Mouse (Mus musculus) intestine, embryonic 15.5 days (tissue): ENCODE results near the gene Mpeg1. TPM values are rescaled to one million over a fixed set of nuclear protein-coding genes. Genes with fewer than 3 reads are reported as not detected.
A peak's percentile ranks its signal among the peaks of the same experiment; 100 is the strongest.

Experiments
- ATAC-seq: fragments of 200-750 bp; cut with Nextera tagmentation; 2 replicates; pipeline ENCODE4 v1.8.0; 2017; ENCODE audit warnings: moderate TSS enrichment, moderate library complexity
- H3K27ac ChIP-seq: fragments of 300-500 bp; sonication (generic); 2 replicates; pipeline ENCODE4 v1.5.1; 2015; ENCODE audit warnings: mild to moderate bottlenecking, inconsistent platforms
- H3K27me3 ChIP-seq: fragments of 300-500 bp; sonication (generic); replicated peaks from 2 replicates; pipeline ENCODE4 v1.6.1; 2015; ENCODE audit warnings: inconsistent platforms
- H3K36me3 ChIP-seq: fragments of 300-500 bp; sonication (generic); 2 replicates; pipeline ENCODE4 v1.6.1; 2015; ENCODE audit warnings: inconsistent platforms
- H3K4me1 ChIP-seq: fragments of 300-500 bp; sonication (generic); replicated peaks from 2 replicates; pipeline ENCODE4 v1.6.1; 2015; ENCODE audit warnings: inconsistent platforms
- H3K4me2 ChIP-seq: fragments of 300-500 bp; sonication (generic); replicated peaks from 2 replicates; pipeline ENCODE4 v1.6.1; 2015; ENCODE audit warnings: mild to moderate bottlenecking, inconsistent platforms
- H3K4me3 ChIP-seq: fragments of 300-500 bp; sonication (generic); replicated peaks from 2 replicates; pipeline ENCODE4 v1.5.1; 2015; ENCODE audit warnings: inconsistent platforms
- H3K9ac ChIP-seq: fragments of 300-500 bp; sonication (generic); 2 replicates; pipeline ENCODE4 v1.6.1; 2015; ENCODE audit warnings: inconsistent platforms
- H3K9me3 ChIP-seq: fragments of 300-500 bp; sonication (generic); 2 replicates; pipeline ENCODE4 v1.6.1; 2016; ENCODE audit warnings: inconsistent platforms
- WGBS: fragments of 180-500 bp; shearing (Covaris S2); methylation state at CpG from one replicate; pipeline ENCODE4 v1.1.7; 2015; 5-methylcytosine and 5-hydroxymethylcytosine counted together
- polyA plus RNA-seq: library from polyadenylated mRNA; unstranded; fragments of >200 nt; fragmentation: Nextera tagmentation; extraction: Ambion mirVana; gene quantifications from 2 replicates; pipeline ENCODE4 v1.2.1, GENCODE M21; 2015

Gene Mpeg1
- 0.88 and 0.98 TPM in 2 replicates for polyA plus RNA-seq

DNA sequence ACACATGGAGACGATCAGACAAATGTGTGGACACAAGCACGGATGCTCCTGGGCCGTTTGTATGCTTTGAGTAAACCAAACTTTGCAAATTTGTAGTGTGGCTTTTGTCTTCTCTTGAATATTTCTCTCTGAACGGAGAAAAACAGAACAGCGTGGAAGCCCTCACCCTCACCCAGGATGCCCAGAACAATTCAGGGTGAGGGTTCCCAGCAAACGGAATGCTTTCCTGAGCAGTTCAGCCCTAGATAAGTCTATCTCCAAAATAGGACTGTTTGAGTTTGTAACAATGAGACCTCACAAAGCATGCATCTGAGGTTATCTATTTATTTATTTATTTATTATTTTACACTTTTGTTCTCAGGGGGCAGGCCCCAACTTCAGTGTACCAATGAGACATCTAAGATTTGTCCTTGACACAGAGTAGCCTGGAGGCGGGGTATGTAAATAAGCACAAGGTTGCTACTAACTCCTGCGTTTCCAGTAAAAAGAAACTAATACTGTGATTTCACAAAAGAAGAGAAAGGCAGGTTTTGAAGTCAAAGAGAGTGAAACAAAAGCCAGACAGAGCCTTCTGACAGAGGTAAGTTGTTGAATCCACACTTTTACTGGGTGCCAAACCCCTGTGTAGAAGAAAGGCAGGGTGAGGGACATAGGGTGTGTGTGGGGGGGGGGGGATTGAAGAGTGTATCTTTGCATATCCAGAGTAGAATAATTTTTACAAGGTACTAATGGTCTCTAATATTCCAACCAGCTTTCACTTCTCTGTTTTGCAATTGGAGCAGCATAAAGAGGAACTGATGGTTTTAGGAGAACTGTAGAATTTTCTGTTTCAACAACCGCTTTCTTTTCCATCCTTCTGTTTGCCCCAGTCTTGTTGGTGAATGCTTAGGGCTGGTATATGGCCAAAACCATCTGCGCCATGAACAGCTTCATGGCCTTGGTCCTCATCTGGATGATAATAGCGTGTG is at the start of gene Mpeg1:
Gene Mpeg1 (plus strand): TSS at position 498 of the 968 bp plus-strand sequence.
- H3K4me3 ChIP-seq = no peak within 1 kb of the TSS
- no peaks in the 10 kb centered on the region for H3K27me3 ChIP-seq
- WGBS = 70% methylated on average over 11 of the region's 11 CpGs
- no peak within 1 kb of the TSS for H3K4me2 ChIP-seq
- no peaks in the 10 kb centered on the region for H3K4me1 ChIP-seq
- H3K36me3 ChIP-seq = no peaks in the 10 kb centered on the region
- no peaks in the 10 kb centered on the region for H3K9me3 ChIP-seq
- no peak within 1 kb of the TSS for H3K9ac ChIP-seq
- H3K27ac ChIP-seq = no peak within 1 kb of the TSS
- ATAC-seq = no peak

DNA sequence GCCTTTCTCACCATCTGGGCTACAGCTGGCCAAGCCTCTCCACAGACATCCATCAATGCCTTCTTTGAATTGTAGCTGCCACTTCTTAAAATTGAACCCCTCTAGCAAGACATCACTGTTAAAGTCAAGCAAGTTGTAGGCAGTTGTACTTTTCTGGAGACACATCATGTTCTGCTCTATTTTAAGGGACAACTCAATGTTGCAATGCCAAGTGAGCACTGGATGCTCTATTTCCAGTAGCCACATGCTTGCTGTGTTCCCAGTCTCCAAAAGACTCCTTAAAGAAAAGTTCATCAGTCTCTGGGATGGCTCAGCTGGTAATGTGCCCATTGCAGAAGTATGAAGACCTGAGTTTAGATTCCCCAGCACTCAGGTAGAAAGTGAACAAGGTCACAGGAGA is 46.8 kb upstream of the Mpeg1 start:
- Histone ChIP-seq H3K4me1 (no peaks in the 10 kb centered on the region), H3K36me3 (no peaks in the 10 kb centered on the region), H3K4me3 (no peak overlapping the region), H3K4me2 (no peak overlapping the region), H3K9me3 (no peaks in the 10 kb centered on the region), H3K9ac (no peak overlapping the region), H3K27me3 (no peaks in the 10 kb centered on the region), H3K27ac (no peak overlapping the region)
- no peak for ATAC-seq

DNA sequence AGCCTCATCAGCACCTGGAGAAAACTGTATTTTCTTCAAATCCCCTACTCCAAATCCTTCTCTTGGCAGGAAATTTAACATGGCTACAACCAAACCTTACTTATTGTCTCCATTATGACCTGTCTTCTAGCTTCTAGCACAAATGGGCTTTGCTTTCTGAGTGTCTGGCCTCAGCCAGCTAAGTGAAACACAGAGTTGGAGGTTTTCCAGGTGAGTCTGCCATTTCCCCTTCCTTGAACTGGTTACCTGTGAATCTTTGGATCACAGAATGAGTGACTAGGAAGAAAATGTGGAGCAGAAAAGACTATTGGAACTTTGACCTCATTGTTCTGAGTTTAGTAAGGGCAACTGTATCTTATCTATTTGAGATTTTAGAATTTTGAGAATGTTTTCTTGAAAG is 43.2 kb upstream of the Mpeg1 start, which contains the start of gene Olfr1441:
Gene Olfr1441 (plus strand): TSS at position 73 of the 400 bp plus-strand sequence.
- ATAC-seq = no peak
- H3K4me2 ChIP-seq = no peak within 1 kb of the TSS

DNA sequence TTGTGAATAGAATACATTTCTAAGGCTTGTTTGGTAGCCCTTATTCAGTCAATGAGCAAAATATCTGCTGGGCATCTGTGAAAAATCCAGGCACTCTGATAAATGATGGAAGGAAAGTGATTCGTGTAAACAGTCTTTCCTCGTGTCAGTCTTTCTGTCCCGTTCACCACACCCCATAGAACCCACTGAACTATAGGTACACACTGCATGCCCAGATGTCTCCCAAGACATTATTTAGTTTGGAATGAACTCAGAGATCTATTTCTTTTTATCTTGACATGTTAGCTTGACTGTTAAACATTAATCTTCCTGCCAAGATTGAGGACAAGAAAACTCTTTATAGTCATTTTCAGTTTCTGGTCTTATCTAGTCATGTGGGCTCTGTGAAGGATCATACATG is 42.3 kb upstream of the Mpeg1 start:
- H3K4me3 ChIP-seq = no peak overlapping the region
- no peak overlapping the region for H3K4me2 ChIP-seq
- H3K9me3 ChIP-seq = no peaks in the 10 kb centered on the region
- no peak overlapping the region for H3K27ac ChIP-seq
- H3K9ac ChIP-seq = no peak overlapping the region
- WGBS = 26% methylated on average over 3 of the region's 3 CpGs
- no peaks in the 10 kb centered on the region for H3K4me1 ChIP-seq
- peak; percentile 58; the same call in 1 of the 2 replicates for ATAC-seq
- H3K27me3 ChIP-seq = no peaks in the 10 kb centered on the region
- H3K36me3 ChIP-seq = no peaks in the 10 kb centered on the region

More for the DNA sequence above, 43.2 kb upstream of the Mpeg1 start, which contains the start of gene Olfr1441:
- H3K27me3 ChIP-seq = no peaks in the 10 kb centered on the region
- no peak within 1 kb of the TSS for H3K4me3 ChIP-seq
- no peaks in the 10 kb centered on the region for H3K36me3 ChIP-seq
- H3K9ac ChIP-seq = no peak within 1 kb of the TSS
- H3K4me1 ChIP-seq = no peaks in the 10 kb centered on the region
- no peaks in the 10 kb centered on the region for H3K9me3 ChIP-seq
- no peak within 1 kb of the TSS for H3K27ac ChIP-seq

DNA sequence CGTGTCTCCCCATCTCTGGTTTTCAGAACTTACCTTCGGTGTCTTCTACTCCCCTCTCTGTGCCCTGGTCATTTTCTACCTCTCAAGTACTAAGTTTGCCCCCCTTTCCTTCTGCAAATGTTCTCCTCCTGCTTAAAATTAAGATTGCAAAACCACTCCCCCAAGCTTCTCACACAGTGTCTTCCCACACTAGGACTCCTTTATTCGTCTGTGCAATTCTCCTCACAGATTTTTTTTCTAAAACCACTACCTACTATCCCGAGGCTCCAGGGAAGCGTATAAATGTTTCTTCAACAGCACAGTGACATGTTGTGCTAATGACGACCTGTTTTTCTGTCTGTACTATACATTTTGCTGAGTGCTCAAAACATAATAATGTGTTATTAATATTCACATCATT is 40.0 kb upstream of the Mpeg1 start:
- H3K4me1 ChIP-seq = no peaks in the 10 kb centered on the region
- WGBS = 69% methylated on average over 6 of the region's 6 CpGs
- no peaks in the 10 kb centered on the region for H3K9me3 ChIP-seq
- no peak overlapping the region for H3K9ac ChIP-seq
- H3K4me3 ChIP-seq = no peak overlapping the region
- H3K36me3 ChIP-seq = no peaks in the 10 kb centered on the region
- no peak overlapping the region for H3K27ac ChIP-seq
- H3K4me2 ChIP-seq = no peak overlapping the region
- ATAC-seq = no peak
- H3K27me3 ChIP-seq = no peaks in the 10 kb centered on the region

DNA sequence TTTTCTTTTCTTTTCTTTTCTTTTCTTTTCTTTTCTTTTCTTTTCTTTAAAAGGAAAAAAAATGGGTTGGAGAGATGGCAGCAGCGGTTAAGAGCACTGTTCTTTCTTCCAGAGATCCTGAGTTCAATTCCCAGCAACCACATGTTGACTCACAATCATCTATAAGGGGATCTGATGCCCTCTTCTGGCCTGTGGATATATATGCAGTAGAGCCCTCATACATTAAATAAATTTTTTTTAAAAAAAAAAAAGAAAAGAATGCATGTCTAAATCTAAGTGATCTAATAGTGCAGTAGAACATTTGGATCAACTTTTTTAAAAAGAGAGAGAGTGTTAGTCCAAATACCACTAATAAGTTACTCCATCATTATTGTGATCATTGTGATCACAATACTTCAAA is 38.9 kb upstream of the Mpeg1 start:
- no peak overlapping the region for H3K4me2 ChIP-seq
- H3K36me3 ChIP-seq = no peaks in the 10 kb centered on the region
- no peaks in the 10 kb centered on the region for H3K4me1 ChIP-seq
- no peak overlapping the region for H3K4me3 ChIP-seq
- no peaks in the 10 kb centered on the region for H3K27me3 ChIP-seq
- no peak for ATAC-seq
- WGBS = 84% methylated on average over 1 of the region's 1 CpGs
- no peak overlapping the region for H3K27ac ChIP-seq
- no peak overlapping the region for H3K9ac ChIP-seq
- no peaks in the 10 kb centered on the region for H3K9me3 ChIP-seq

DNA sequence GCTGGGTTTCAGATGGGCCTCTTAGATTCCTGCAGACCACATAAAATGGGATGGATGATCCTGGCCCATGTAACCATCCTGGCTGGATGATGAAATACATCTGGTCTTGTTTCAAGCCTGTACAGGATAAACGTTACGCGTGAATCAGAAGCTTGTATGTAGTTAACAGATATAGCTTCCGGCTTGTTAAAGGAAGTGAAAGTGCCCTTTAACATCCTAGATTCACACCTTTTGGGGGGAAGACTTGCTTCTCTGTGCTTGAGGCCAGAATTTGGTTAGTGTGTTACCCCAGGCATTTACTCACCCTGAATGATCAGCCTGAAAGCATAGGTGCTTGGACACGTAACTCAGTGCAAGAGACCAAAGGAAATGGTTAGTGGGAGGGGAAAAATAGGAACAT is 33.5 kb upstream of the Mpeg1 start:
- no peak overlapping the region for H3K4me2 ChIP-seq
- H3K27me3 ChIP-seq = no peaks in the 10 kb centered on the region
- no peaks in the 10 kb centered on the region for H3K4me1 ChIP-seq
- no peaks in the 10 kb centered on the region for H3K36me3 ChIP-seq
- H3K9ac ChIP-seq = no peak overlapping the region
- no peak overlapping the region for H3K4me3 ChIP-seq
- ATAC-seq = no peak
- WGBS = 73% methylated on average over 5 of the region's 5 CpGs
- no peaks in the 10 kb centered on the region for H3K9me3 ChIP-seq
- H3K27ac ChIP-seq = no peak overlapping the region

DNA sequence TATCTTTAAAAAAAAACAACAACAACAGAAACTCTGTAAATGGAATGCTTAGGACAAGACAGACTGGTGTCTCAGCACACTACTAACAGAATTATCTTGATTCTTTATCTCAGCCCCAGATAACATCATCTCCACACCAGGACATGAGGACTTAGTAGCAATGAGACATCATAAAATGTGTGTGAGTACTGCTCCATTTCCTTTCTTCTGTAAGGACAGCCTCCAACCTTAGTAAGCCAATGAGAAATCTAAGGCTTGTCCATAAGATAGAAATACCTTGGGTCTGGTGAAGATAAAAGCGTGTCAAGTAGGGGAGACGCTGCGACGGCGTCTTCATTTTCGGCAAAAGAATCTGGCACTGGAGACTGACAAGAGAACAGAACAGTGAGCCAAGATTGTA is 33.0 kb upstream of the Mpeg1 start, which contains the start of gene Pfpl:
Gene Pfpl (plus strand): TSS at position 301 of the 400 bp plus-strand sequence.
- H3K4me1 ChIP-seq = no peaks in the 10 kb centered on the region
- H3K9me3 ChIP-seq = no peaks in the 10 kb centered on the region
- H3K9ac ChIP-seq = no peak within 1 kb of the TSS
- H3K36me3 ChIP-seq = no peaks in the 10 kb centered on the region
- no peak within 1 kb of the TSS for H3K4me3 ChIP-seq
- H3K27ac ChIP-seq = no peak within 1 kb of the TSS
- H3K4me2 ChIP-seq = no peak within 1 kb of the TSS
- 96% methylated on average over 6 of the region's 6 CpGs for WGBS
- ATAC-seq = no peak
- no peaks in the 10 kb centered on the region for H3K27me3 ChIP-seq

DNA sequence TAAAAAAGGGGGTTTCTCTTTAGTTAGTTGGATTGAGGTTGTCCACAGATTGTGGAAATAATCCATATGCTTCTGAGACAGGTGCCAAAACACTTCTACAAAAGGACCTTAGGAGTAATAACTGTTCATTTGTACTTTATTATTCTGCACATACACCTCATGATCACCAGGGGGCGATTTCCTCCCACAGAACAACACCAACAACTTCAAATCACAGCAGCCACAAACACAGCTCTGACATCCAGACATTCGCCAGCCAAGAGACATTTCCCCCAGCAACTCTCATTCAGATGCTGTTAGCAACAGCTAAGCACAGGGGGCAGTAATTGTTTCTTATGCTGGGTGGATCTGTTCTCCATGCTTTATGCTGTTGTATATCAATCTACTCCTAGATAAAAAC is 27.5 kb upstream of the Mpeg1 start:
- Histone ChIP-seq H3K27me3 (no peaks in the 10 kb centered on the region), H3K27ac (no peak overlapping the region), H3K4me3 (no peak overlapping the region), H3K4me1 (no peaks in the 10 kb centered on the region), H3K9ac (no peak overlapping the region), H3K36me3 (no peaks in the 10 kb centered on the region), H3K4me2 (no peak overlapping the region), H3K9me3 (no peaks in the 10 kb centered on the region)
- 14% methylated on average over 2 of the region's 2 CpGs for WGBS
- ATAC-seq = peak; percentile 34; the same call in 1 of the 2 replicates

DNA sequence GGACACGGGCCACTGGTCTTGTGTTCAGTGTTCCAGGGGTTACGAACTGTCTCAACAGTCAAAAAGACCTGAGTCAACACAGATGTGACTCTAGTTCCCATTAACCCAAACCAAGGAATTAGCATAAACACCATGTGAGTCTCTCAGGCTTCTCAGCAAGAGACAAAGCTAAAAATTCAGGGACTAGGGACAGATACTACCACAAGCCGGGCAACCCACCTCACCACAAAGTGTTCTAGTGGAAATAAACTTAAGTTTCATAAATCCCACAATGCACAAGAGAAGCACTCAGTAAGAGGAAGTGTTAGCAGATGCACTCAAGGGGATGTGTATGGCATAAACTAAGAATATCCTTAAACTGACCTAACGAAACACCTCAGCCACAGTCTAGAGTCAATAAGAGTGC is 25.6 kb upstream of the Mpeg1 start:
- no peaks in the 10 kb centered on the region for H3K36me3 ChIP-seq
- no peaks in the 10 kb centered on the region for H3K4me1 ChIP-seq
- no peak for ATAC-seq
- no peaks in the 10 kb centered on the region for H3K27me3 ChIP-seq
- H3K9ac ChIP-seq = no peak overlapping the region
- no peak overlapping the region for H3K4me3 ChIP-seq
- H3K9me3 ChIP-seq = no peaks in the 10 kb centered on the region
- H3K27ac ChIP-seq = no peak overlapping the region
- WGBS = 83% methylated on average over 4 of the region's 4 CpGs
- H3K4me2 ChIP-seq = no peak overlapping the region

DNA sequence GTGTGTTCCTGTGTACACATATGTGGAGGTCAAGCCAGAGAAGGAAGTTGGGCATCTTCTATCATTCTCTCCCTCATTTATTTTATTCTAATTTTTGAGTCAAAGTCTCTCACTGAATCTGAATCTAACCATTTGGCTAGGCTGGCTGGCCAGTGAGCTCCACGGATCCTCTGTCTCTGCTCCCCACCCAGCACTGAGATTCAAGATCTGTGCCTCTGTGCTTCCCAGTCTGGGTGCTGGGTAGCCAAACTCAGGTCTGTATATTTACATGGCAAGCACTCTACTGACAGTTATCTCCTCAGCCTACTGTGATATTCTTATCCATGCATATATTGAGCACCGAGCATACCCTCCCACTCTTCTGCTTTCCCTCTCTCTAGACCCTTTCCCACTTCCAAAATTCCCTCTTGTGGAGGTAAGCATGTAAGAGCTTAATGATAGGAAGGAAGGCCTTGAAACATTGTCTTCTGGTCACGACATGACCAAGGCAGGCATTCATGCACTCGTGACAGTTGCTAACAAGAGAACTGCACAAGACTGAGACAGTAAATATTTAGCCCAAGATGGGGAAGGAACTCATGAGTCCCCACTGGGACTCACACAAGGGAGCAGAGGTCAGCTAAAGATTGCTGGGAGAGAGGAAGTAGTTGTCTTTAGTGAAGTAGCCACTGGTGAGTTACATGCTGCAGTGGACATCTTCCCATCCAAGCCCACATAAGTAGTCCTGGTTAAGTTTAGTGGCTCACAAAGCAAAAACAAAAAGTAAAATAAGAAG is 24.6 kb upstream of the Mpeg1 start:
- no peaks in the 10 kb centered on the region for H3K36me3 ChIP-seq
- H3K4me2 ChIP-seq = no peak overlapping the region
- no peaks in the 10 kb centered on the region for H3K27me3 ChIP-seq
- no peak overlapping the region for H3K4me3 ChIP-seq
- peaks cover 4% of the 10 kb centered on the region; the same call in 1 of the 2 replicates for H3K4me1 ChIP-seq
- H3K27ac ChIP-seq = no peak overlapping the region
- 79% methylated on average over 4 of the region's 4 CpGs for WGBS
- no peaks in the 10 kb centered on the region for H3K9me3 ChIP-seq
- H3K9ac ChIP-seq = no peak overlapping the region
- no peak for ATAC-seq

DNA sequence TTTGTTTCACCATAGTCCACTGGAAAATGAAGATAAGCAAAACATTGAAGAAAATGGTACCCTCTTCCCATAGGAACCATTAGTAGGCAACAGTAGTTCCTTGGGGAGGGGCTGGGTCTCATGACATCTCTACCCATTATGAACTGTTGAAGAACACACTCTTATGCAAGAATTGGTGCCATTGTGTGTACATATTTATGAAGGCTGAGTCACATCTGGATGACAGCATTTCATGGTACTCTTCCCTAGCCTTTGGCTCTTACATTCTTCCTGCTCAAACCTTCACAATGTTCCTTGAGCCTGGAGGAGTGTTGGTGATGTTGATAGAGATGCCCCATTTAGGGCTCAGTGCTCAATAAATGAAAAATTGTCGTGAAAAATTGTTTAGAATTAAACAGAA is 21.0 kb upstream of the Mpeg1 start:
- no peaks in the 10 kb centered on the region for H3K27me3 ChIP-seq
- H3K4me2 ChIP-seq = no peak overlapping the region
- no peaks in the 10 kb centered on the region for H3K36me3 ChIP-seq
- no peak for ATAC-seq
- H3K4me1 ChIP-seq = peaks cover 4% of the 10 kb centered on the region; the same call in 1 of the 2 replicates
- no peak overlapping the region for H3K9ac ChIP-seq
- no peak overlapping the region for H3K4me3 ChIP-seq
- 40% methylated on average over 1 of the region's 1 CpGs for WGBS
- H3K27ac ChIP-seq = no peak overlapping the region
- H3K9me3 ChIP-seq = no peaks in the 10 kb centered on the region
